Mouse (Mus musculus) c-Kit-negative CD71-positive TER-119-positive erythroid progenitor cells, embryonic 14.5 days (primary cell): ENCODE data around the gene Tmco3.
"Not testable (repeated sequence)": the region's sequence is repeated elsewhere in the genome, so short reads cannot be mapped to it uniquely, and the experiment has no call there.

ENCODE experiments used
- DNase-seq: peaks from one replicate; pipeline ENCODE4 v3.0.0-alpha.2; 2013; ENCODE audit warnings: low read depth, low spot score

Tmco3 gene

DNA sequence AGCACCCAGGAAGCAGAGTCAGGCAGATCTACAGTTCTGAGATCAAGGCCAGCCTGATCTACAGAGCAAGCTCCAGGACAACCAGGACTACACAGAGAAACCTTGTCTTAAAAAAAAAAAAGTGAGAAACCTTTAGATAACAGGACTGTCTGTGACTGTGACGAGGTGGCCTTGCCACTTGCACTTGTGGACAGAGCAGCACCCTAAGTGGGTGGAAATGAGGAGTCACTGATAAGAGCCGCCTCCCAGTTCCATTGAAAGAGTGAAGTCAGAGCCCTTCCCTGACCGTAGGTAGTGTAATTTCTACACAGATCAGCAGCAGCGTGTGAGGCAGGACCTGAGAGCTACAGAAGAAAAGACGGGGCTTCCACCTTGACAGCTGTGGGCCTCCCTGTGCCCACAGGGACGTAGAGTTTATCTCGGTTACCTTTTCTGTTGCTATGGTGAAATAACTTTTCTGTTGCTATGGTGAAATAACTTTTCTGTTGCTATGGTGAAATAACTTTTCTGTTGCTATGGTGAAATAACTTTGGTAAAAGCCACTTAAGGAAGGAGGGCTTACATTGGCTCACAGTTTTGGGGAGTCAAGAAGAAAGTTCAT lies 18.4 kb downstream of the Tmco3 start:
- DNase-seq: no peak

DNA sequence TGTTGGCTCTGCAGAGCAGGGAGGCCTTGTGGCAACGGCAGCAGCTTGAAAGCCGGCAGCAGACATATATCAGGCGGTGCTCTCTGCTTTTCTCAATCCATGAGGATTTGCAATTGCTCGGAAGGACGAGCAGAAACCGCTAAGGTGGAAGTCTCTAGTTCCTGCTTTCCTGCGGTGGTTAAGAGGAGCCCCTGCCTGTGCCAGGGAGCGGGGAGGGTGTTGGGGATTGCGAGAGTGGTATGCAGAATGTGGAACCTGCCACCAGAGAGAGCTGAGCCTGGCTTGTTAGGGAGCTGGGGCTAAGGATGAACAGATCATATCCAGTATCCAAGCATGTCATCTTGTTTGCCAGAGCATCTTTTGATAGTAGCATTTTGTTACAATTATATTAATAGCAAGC lies 18.9 kb downstream of the Tmco3 start:
- no peak for DNase-seq

DNA sequence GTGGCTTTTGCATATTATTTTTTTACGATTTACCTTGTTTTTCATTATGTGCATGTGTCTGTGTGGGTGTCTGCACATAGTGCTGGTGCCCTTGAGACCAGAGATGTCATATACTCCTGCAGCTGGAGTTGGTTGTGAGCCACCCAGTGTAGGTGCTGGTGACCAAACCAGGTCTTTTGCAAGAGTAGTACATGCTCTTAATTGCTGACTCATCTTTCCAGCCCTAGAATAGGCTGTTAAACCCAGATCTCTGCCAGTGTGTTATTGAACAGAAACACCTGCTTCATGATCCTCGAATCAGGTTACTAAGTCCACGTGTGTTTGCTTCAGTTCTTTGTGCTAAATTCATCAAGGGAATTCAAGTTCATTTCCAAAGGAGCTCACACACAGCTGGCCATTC lies 26.9 kb downstream of the Tmco3 start:
- no peak for DNase-seq

- DNase-seq: no peak
These were observed 28.7 kb downstream of the Tmco3 start for GRCm38 (mm10) chr8:13316671-13317070.

DNA sequence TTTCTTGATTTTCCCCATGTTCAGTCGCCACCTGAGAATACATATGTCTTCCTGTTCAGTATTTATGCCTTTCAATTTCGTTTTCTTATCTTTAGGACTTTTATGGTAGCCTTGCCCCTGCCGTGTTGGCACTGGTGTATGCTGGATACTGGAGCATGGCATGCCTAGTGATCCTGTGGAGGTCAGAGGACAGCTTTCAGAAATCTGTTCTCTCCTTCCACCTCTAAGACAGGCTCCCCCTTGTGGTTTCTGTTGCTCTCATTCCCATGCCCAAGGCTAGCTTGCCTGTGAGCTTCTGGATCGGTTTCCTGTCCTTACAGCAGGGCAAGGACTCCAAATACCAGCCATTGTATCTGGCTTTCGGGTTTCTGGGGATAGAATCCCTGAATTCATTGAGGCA lies 38.6 kb downstream of the Tmco3 start:
- no peak for DNase-seq

DNA sequence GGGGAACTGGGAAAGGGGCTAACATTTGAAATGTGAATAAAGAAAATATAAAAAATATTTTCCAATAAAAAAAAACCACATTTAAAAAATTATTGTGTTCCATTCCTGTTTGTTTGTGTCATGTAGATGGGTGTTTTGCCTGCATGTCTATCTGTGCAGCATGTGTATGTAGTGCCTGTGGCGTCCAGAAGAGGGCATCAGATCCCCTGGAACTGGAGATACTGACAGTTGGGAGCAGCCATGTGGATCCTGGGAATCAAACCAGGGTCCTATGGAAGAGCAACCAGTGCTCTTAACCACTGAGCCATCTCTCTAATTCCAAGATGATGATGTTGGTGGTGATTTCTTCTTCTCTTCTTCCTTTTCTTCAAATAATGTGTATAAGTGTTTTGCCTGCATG lies 46.7 kb downstream of the Tmco3 start:
- DNase-seq: no peak

GRCm38 (mm10) chr8:13337245-13337644 lies 49.3 kb downstream of the Tmco3 start:
- DNase-seq: not testable (repeated sequence)

- DNase-seq: no peak
These were observed 49.7 kb downstream of the Tmco3 start for GRCm38 (mm10) chr8:13337678-13338077.

- peak; percentile 74 for DNase-seq
These were observed 50.4 kb downstream of the Tmco3 start, which contains the start of gene Tfdp1 for GRCm38 (mm10) chr8:13338255-13338860. Tfdp1 (plus strand) TSS chr8:13338751.

GRCm38 (mm10) chr8:13338901-13339645 lies 51.1 kb downstream of the Tmco3 start:
- DNase-seq: no peak

DNA sequence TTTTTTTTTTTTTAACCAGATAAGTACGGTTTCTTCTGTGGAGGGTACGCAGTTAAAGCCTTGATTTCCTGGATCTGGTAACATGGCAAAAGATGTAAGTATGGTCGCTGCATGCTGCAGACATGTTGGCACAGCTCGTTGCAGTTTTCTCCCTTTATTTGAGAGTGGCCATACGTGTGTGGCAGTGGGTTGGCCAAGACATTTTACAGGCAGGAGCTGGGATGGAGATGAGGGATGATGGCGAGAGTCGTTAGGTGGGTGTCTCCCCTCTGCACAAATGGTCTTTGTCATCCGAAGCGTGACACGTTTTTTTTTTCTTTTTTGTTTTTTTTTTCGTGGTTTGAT lies 51.6 kb downstream of the Tmco3 start:
- no peak for DNase-seq

GRCm38 (mm10) chr8:13340650-13341049 lies 52.7 kb downstream of the Tmco3 start:
- no peak for DNase-seq

DNA sequence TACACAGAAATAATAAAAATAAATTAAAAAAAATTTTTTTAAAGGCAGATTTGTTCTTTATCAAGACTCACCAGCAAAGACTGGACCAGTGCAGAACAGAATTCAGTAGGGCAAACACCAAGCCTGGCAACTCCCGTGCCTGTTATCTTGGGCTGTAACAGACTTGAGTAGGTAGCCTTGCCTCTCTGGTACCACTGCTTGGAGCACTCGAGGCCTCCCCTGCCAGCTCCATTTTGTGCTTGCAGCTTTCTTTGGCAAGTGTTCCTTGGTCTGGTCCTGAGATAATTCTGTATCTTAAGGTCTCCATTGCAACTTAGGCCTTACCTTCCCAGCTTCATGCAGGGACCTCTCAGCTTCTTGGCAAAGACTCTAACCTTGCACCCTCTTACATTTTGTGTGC lies 54.4 kb downstream of the Tmco3 start:
- DNase-seq: no peak

- DNase-seq: no peak
These were observed 55.1 kb downstream of the Tmco3 start for GRCm38 (mm10) chr8:13343134-13343533.

DNA sequence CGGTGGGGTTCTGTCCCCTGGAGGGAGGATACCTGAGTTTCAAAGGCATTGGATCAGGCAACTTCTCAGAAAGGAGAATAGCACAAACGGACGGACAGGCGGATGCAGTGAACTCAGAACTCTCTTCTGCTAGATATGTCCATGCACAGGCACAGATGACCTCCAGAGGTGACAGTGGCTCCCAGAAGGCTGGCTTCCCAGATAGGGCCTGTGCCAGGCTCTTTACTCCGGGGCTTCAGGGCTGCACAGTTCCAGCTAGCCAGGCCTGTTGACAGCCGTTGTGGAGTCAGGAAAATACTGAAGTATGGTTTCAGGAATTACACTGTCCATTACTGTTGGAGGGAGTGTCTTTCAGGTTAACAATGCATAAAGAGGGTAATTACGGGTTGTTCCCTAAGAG lies 62.1 kb downstream of the Tmco3 start:
- no peak for DNase-seq

GRCm38 (mm10) chr8:13351593-13351992 lies 63.6 kb downstream of the Tmco3 start:
- DNase-seq: no peak

- DNase-seq: no peak
These were observed 64.6 kb downstream of the Tmco3 start for GRCm38 (mm10) chr8:13352601-13353000.

DNA sequence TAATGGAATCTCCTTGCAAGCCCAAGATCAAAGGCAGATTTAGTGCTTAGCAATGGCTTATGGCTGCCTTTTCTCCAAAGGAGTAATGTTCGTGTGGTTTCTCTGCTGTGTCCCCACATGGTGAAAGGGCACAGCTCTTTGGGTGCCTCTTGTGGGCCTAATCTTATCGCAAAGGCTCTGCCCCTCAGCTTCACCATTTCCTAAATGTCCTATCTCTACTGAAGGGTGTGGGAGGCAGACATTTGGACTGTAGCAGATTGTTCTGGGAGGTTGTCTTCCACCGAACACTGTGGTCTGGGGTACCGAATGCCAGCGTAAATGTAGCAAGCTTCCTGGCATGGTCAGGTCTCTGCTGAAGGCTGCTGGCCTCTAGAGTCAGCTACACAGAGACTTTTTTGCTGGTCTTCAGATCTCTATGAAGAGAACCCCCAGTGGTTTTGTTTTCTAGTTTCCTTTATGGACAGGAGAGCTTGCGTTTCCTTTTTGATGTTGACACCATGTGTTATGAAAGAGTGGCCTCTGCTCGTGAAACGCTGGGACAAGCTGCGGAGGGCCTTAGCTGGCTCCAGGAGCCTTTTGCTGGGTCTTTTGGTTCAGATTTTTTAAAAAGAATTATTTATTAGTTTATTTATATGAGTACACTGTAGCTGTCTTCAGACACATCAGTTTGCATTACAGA lies 65.3 kb downstream of the Tmco3 start:
- DNase-seq: no peak

DNA sequence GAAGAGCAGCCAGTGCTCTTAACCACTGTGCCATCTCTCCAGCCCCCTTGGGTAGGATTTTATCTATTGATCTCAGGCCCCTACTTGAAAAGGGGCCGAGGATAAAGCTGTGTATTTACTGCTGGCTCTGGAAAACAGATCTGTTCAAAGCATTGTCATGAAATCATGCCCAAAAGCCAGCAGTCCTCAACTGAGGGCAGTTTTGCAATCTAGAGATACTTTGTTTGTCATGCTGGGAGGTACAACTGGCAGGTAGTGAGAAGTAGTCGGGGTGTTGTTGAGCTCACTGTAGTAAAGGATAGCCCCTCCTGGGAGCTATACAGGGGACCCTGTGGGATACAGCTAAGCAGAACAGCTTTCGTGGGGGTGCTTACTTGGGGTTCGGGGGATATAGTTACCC lies 65.9 kb downstream of the Tmco3 start:
- DNase-seq: no peak

DNA sequence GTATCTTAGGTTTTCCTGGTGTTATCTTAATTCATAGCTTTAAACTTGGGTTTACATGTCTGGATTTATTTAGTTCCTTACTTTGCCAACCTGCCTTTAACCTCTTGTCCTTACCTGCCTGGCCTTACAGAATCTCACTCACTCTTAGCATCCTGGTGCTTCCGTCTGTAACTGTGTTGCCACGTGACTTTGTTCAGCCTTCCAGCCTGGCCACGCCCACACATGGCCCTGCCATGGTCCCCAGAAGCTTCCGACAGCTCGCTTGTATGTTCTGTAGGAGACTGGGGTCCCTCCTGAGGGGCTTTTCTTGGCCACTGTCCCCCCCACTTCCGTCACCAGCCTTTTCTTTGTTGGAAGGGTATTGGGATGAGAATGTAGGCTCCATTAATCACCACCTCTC lies 68.2 kb downstream of the Tmco3 start:
- no peak for DNase-seq

- no peak for DNase-seq
These were observed 68.7 kb downstream of the Tmco3 start for GRCm38 (mm10) chr8:13356681-13357080.

- DNase-seq: no peak
These were observed 72.2 kb downstream of the Tmco3 start for GRCm38 (mm10) chr8:13360213-13360612.

GRCm38 (mm10) chr8:13361865-13362264 lies 73.9 kb downstream of the Tmco3 start:
- no peak for DNase-seq
